Mouse (Mus musculus) spleen, postnatal 4 days (tissue): Measurements from ENCODE around the gene Med24.
A peak's percentile ranks its signal among the peaks of the same experiment; 100 is the strongest.

ENCODE experiments used
- DNase-seq, 2 experiments: peaks; one replicate each; pipeline ENCODE4 v3.0.0; 2022; ENCODE audit warnings: low spot score in 2 of 2

Gene Med24

DNA sequence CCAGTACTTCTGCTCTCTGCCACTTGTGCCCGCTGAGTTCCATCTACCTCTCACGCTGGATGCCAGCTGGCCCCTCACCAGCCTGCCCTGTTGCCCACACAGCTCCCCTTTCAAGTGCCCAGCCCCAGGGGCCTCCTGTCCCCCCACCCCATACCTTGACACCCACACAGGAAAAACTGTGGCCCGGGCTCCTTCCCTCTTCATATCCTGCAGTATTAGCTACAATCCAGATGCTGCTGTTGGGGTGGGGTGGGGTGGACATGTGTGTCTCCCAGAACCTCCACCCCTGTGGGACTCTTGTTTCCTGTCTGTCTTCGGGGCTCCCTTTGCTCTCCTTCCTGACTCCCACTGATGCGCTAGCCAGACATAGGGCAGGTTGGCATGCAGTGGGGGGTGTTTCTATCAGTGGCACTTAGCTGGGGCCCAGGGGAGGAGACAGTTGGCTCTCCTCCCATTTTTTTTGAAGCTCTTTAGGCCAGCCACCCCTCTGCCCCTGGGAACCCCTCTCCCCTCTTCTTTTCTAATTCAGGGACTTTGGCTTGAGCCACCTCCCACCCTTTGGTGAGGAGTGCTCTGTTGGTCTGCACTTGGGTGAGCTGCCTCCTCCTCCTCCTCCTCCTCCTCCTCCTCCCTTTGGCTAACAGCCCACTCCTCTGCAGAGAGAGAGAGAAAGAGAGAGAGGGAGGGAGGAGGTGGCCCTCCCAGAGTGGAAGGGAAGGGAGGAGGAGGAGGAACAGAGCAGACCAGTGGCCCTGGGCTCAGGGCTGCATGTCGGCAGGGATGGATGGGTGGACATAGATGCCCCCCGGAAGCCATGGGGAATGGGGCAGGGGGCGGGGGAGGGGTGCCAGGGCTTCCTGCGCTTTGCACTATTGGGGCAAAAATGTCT is 36.4 kb upstream of the Med24 start:
- peak in 1 of 2 experiments; percentile 61 for DNase-seq

DNA sequence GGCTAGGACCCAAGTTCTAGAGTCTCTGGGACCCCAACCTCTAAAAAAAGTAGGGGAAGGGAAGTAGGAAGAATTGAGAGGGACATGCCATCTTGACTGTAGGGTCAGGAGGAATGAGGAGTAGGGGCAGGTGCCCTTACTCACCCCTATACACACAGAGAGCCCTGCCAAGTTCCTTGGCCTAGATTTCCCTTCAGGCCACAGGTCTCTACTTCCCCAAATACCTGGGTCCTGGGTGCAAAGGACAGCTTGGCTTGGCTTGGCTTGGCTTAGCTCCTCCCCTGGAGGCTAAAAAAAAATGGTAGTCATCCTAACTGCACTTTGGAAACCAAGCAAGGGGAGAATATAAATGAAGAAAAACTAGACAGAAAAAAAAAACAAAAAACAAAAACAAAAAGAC is 35.5 kb upstream of the Med24 start:
- DNase-seq, result no peak

- DNase-seq, result no peak
Measured at GRCm38 (mm10) chr11:98764091-98764490, 34.9 kb upstream of the Med24 start.

GRCm38 (mm10) chr11:98763502-98763861 is 34.2 kb upstream of the Med24 start:
- no peak for DNase-seq

GRCm38 (mm10) chr11:98762756-98763501 is 33.7 kb upstream of the Med24 start:
- DNase-seq, result peak in 1 of 2 experiments; percentile 63

DNA sequence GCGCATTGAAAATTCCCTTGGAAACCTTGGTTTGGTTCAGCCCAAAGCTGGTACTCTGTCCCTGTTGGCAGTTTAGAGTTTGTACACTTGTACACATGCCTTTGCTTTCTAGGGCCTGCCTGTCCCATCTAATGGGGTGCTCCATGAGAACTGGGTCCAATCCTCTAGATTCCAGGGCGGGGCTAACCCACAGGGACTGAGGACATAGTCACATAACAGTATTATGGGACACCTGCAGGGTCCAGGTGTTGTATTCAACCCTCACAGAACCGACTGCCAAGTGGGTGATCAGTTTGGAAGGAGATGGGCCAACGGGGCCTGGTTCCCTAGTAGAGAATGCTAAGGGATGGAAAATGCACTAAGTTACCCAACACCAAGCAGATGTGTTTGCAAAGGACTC is 32.7 kb upstream of the Med24 start:
- no peak for DNase-seq

DNA sequence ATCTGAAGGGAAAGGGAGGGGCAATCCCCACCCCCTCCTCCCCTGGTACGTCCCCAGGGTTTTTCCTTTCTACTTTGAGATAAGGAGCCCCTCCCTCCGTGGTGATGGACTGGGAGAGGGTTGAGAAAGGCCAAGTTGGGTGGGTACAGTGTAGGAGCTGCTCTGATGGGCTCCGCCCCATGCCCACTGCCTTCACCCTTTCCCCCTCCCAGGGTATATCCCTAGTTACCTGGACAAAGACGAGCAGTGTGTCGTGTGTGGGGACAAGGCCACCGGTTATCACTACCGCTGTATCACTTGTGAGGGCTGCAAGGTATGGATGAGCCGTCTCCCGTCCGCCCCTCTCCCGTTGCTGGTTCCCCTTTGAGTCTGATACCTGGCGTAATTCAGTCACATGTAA is 27.5 kb upstream of the Med24 start:
- peak in 1 of 2 experiments; percentile 58 for DNase-seq

GRCm38 (mm10) chr11:98755726-98756380 is 26.6 kb upstream of the Med24 start:
- peak in 1 of 2 experiments; percentile 56 for DNase-seq

DNA sequence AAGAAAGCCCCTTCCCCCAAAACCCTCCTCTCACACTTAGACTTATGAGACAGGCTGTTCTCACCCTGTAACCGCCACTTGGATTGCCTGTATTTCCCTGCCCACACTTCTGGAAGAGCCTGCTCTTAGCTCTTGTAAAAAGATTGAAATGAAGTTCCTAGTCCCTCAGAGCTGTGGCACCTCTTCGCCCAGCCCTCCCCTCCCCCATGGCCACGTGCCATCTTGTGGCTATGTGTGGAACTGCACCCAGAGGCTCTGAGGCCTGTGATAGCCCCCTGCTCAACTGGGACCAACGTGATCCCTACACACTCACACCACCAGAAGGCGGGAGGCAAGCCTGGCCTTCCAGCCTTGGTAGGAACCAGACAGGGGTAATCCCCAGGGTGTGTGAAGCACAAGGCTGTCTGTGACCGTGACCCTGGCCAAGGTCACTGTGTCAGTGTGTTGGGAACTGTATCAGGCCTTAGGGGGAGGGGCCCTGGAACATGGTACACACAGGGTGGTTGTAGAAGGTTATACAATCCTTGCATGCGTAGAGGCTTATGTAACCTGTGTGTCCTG is 25.5 kb upstream of the Med24 start:
- peak; percentile 78 to 93 for DNase-seq

DNA sequence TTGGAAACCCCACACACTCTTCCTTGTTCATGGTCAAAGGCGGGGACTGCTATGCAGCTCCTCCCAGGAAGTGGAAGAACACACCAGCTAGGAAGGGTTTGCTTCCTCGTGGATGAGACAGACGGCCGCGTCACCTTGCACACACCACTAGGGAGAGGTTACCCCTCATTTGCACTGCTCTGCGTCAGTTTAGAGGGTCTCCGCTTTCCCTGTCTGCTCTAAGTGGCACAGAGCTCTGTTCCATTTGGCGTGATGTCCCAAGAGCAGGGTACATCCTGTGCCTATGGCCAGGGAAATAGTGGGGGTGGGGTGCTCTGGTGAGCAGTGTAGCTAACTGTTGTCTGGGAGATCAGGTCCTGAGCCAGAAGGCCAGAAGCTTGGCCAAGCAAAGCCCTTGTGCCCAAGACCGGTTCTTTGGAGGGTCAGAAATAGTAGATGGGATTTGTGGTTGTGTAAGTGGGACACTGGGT is 25.0 kb upstream of the Med24 start:
- peak in 1 of 2 experiments; percentile 61 for DNase-seq

GRCm38 (mm10) chr11:98753264-98753663 is 24.0 kb upstream of the Med24 start:
- peak in 1 of 2 experiments; percentile 60 for DNase-seq

- DNase-seq, result peak in 1 of 2 experiments; percentile 55
Measured at GRCm38 (mm10) chr11:98752562-98753140, 23.4 kb upstream of the Med24 start.

GRCm38 (mm10) chr11:98751221-98751782 is 22.1 kb upstream of the Med24 start:
- peak in 1 of 2 experiments; percentile 68 for DNase-seq

DNA sequence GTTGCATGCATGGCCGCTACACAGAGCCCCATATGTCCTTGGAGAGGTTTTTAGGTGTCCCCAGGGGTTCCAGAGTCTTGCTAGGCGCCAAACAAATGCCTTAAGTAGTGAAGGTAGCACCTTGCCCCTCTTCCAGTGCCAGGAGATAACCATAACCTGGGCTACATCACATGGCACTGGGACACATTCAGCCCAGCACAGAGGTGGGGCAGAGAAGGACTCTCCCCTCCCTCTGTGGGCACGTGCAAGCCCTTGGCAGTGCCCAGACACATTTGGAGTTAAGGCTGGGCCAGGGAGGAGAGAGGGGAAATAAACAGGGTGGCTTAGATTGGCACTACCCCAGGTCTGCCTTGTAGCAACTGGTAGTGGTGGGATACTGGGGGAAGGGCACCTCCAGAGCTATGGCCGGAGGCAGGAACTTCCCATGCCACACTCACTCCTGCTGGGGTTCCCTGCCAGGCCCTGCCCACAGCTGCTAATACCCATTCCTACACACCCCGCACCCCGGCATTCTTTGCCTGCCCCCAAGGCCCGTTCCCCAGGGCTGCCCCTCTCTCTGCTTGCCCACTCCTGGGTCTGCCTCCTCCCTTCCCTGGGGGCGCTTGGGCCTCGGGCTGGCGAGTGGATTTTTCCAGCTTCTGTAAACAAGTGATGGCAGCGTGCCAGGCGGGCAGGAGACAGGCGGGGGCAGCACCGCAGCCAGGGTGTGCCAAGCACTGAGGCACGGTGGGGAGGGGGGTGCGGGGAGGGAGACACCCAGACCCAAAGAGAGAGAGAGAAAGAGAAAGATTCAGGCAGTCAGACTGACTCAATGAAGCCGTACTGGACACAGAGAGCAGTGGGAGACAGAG is 21.3 kb upstream of the Med24 start:
- peak in 1 of 2 experiments; percentile 79 for DNase-seq

GRCm38 (mm10) chr11:98749716-98750115 is 20.5 kb upstream of the Med24 start:
- peak in 1 of 2 experiments; percentile 63 for DNase-seq

GRCm38 (mm10) chr11:98748506-98749416 is 19.5 kb upstream of the Med24 start:
- DNase-seq, result peak in 1 of 2 experiments; percentile 63

- DNase-seq, result peak in 1 of 2 experiments; percentile 60
Measured at GRCm38 (mm10) chr11:98747804-98748505, 18.7 kb upstream of the Med24 start.
